Comparison of ENCODE assay signal across 1 mouse cellular context in genomic region chr2:130642197-130642660, GRCm38 (mm10).
TF ChIP-seq lines count a peak whose summit lies in the region.

No protein-coding gene starts in this region.

TF ChIP-seq in MEL, 35 proteins besides CTCF, POLR2A, EP300 and RAD21:
- TF ChIP-seq USF2 (IDR thresholded peaks at IDR 0.05; ENCODE audit: borderline replicate concordance in 1 of 2, insufficient read depth in 1 of 2, low read depth in 1 of 2, low read length in 2 of 2) (no peak), SIN3A (IDR thresholded peaks at IDR 0.05; ENCODE audit: low read length) (no peak; the same call in 1 of the 2 replicates), POLR2AphosphoS5 (IDR thresholded peaks at IDR 0.05; ENCODE audit: borderline replicate concordance, low read depth, low read length) (no peak), NELFE (IDR thresholded peaks at IDR 0.05; ENCODE audit: low read depth, low read length) (no peak), ZMIZ1 (IDR thresholded peaks at IDR 0.05; ENCODE audit: low read depth, low read length) (no peak), TBP (IDR thresholded peaks at IDR 0.05; ENCODE audit: low read depth, low read length) (no peak), BHLHE40 (IDR thresholded peaks at IDR 0.05; ENCODE audit: borderline replicate concordance, low read depth, low read length) (no peak), JUND (IDR thresholded peaks at IDR 0.05; ENCODE audit: low read depth, low read length) (no peak), GABPA (IDR thresholded peaks at IDR 0.05; ENCODE audit: low read depth, low read length) (no peak), GATA1 (IDR thresholded peaks at IDR 0.05; ENCODE audit: low read depth, low read length) (no peak), ZKSCAN1 (IDR thresholded peaks at IDR 0.05; ENCODE audit: low read depth, low read length) (no peak), TAL1 (IDR thresholded peaks at IDR 0.05; ENCODE audit: low read length) (no peak), RCOR1 (IDR thresholded peaks at IDR 0.05; ENCODE audit: low read depth, low read length) (no peak), KAT2A (conservative IDR thresholded peaks at IDR 0.05; ENCODE audit: low read depth, low read length) (no peak), ETS1 (IDR thresholded peaks at IDR 0.05; ENCODE audit: low read depth, low read length) (no peak)
